Mouse (Mus musculus): ENCODE measurements around the gene Lsm7.
"Not testable (repeated sequence)": the region's sequence is repeated elsewhere in the genome, so short reads cannot be mapped to it uniquely, and the experiment has no call there.

Gene Lsm7

DNA sequence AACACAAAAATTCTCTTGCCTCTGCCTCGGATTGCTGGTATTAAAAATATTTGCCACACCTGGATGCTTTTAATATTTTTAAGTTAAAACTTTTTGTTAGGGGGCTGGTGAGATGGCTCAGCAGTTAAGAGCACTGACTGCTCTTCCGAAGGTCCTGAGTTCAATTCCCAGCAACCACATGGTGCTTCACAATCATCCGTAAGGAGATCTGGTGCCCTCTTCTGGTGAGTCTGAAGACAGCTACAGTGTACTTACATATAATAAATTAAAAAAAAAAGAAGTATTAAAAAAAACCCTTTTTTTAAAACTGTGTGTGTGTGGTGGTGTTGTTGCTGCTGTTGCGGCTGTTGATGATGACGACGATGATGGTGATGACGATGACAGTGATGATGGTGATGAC is 37.1 kb downstream of the Lsm7 start:
- not testable (repeated sequence) for ATAC-seq (ENCODE audit: insufficient number of reproducible peaks, low FRiP score, low TSS enrichment)

DNA sequence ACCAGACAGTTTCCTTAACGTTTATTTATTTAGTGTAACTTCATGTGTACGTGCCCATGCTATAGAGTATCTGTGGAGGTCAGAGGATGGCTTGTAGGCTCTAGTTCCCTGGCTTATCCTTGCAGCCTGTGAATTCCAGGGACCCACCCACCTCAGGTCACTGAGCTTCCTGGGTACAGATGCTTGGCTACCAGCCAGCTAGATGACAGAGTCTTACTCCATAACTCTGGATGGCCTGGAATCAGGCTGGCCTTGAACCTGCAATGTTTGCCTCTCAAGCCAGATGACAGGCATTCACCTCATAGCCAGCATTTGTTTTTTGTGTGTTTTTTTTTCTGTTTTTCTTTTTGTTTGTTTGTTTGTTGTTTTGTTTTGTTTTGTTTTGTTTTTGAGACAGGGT is 37.8 kb downstream of the Lsm7 start:
- no peak for ATAC-seq (ENCODE audit: insufficient number of reproducible peaks, low FRiP score, low TSS enrichment)

DNA sequence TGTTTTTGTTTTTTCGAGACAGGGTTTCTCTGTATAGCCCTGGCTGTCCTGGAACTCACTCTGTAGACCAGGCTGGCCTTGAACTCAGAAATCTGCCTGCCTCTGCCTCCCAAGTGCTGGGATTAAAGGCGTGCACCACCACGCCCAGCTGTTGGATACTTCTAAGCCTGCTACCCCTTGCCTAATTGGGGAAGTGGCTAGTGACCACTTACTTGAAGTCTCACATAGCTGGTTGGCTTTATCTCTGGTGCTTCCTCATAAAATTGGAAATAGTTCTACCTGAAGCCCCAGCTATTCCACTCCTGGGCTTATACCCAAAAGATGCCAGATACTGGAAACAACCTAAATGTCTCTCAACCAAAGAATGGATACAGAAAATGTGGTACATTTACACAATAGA is 38.7 kb downstream of the Lsm7 start:
- not testable (repeated sequence) for ATAC-seq (ENCODE audit: insufficient number of reproducible peaks, low FRiP score, low TSS enrichment)

DNA sequence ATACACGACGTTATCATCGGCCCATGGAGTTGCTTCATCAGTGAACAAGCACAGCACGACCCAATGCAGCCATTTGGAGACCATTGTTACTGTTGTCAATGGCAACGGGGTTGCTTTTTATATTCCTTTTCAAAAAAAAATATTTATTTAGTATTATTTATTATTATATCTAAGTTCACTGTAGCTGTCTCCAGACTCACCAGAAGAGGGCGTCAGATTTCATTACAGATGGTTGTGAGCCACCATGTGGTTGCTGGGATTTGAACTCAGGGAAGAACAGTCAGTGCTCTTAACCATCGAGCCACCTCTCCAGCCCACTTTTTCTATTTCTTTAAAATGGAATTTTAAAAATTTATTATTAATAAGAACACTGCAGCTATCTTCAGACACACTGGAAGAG is 40.2 kb downstream of the Lsm7 start:
- ATAC-seq (ENCODE audit: insufficient number of reproducible peaks, low FRiP score, low TSS enrichment), result no peak

DNA sequence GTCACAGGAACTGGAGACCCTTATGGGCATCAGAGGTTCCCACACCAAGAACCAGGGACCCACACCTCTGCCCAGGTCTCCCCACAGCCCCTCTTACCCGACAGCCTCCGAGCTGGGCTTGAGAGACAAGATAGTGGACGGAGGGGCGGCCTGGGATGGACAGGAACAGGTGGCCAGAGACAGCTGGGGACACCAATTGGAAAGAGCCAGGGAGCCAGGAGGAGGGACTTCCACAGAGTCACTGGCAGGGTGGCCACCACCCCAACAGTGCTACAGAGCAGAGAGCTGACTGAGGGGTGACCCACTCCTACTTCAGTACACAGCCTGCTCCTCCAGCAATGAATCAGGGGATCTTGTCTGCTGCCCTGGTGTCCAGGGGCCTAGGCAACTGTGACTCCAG is 41.6 kb downstream of the Lsm7 start, which contains the start of gene Jsrp1:
Gene Jsrp1 (minus strand): TSS at position 133 of the 400 bp plus-strand sequence.
- no peak for ATAC-seq (ENCODE audit: insufficient number of reproducible peaks, low FRiP score, low TSS enrichment)

DNA sequence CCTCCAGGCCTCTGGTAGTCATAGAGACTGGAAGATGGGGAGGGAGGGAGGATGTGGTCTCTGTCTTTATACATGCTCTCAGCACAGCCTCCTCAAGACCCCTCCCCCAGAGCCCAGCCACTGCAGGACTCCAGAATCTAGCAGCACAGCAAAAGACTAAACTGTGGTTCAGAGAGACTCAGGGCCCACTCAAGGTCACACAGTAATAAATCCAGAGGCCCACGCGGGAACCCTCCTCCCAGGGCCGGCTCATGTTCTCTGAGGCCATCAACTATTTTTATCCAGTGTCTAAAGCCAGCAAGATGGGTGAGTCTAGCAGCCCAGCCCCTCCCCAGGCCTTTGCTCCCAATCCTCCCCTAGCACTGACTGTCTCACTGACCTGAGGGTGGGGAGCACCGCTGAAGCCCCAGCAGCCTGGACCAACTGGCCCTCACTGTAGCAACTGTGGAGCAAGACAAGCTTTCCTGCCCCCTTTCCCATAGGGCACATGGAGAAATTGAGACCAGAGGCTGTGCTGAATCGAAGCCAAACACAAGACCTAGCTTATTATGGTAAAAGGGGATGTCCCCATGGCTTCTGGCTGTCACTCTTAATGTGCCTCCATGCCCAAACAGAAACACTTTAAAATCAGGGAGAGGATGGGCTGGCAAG is 42.5 kb downstream of the Lsm7 start:
- no peak for ATAC-seq (ENCODE audit: insufficient number of reproducible peaks, low FRiP score, low TSS enrichment)

DNA sequence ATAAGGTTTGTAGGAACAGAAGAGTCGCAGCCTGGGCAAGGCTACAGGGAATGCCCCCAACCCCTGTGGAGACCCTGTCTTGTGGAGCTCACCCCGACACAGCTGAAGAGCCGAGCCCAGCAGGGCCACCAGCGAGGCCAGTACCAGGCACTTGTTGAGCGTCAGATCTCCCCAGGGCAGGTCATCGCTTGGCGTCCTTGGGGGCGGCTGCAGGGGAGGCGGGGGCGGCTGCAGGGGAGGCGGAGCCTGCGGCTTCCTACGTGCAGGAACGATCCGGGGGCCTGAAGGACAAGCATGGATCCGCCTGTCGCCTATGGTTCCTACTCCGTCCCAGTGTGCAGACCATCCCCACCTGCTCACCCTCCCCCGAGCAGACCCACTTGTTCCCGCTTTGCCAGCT is 44.9 kb downstream of the Lsm7 start:
- no peak for ATAC-seq (ENCODE audit: insufficient number of reproducible peaks, low FRiP score, low TSS enrichment)

DNA sequence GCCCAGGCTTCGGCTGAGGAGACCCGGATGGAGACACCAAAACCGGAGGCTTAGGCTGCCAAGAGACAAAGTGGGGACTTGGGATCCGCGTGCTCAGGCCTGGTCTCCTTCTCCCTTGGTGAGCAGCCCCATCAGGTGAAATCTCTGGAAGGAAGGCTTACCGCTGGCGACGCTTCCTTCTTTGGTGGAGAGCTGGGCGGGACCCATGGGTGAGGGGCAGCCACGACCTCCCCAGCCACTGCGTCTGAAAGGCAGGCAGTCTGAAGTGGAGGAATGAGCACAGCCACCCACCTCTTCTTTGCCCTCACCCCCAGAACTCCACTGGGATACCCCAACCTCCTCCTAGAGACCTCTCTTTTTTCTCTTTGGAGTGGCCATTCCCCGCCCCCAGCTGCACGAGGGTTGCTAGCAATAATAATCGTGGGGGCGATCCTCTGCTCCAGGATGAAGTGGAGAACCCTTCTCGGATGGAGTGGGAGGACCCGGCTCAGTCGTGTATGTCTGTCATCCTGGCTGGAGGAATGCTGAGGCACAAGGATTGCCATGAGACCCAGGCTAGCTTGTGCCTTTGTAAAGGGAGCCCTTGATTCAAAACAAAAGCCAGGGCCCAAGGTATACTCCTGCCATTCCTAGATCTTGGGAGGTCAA is 45.9 kb downstream of the Lsm7 start:
- no peak for ATAC-seq (ENCODE audit: insufficient number of reproducible peaks, low FRiP score, low TSS enrichment)

DNA sequence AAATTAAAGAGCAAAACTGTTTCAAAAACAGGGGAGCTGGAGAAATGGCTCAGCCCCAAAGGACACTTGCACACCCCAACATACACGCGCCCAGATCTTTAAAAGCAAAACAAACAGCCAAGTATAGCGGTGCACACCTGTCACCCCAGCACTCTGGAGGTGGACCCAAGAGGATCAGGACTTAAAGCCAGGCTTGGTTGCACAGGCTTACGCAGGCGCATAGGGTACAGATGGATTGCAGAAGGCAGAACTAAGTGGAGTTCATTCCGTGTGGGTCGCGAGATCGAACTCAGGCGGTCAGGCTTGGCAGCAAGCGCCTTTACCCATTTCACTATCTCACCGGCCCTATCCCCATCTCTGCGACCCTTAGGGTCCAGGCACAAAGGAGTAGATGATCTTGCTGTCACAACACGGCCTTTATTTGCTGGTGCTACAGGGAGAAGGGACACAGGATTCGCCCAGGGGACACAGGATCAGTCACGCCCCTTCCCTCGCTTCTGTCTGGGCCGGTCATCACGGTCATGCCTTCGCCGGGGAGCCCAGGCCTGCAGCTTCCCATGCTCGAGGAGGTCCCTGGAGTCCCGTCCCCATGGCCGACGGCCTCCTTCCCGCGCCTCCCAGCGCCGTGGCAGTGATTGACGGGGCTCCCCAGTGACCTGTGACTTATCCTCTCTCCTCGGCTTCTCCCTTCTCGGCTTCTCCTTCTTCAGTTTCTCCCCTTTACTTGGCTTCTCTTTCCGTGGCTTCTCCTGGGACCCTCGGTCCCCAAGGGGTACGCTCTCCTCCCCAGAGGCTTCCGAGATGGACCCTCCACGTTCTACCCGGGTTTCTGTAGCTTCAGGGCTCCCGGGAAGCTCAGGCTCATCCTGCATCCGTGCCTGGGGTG is 46.7 kb downstream of the Lsm7 start:
- ATAC-seq (ENCODE audit: insufficient number of reproducible peaks, low FRiP score, low TSS enrichment), result no peak

DNA sequence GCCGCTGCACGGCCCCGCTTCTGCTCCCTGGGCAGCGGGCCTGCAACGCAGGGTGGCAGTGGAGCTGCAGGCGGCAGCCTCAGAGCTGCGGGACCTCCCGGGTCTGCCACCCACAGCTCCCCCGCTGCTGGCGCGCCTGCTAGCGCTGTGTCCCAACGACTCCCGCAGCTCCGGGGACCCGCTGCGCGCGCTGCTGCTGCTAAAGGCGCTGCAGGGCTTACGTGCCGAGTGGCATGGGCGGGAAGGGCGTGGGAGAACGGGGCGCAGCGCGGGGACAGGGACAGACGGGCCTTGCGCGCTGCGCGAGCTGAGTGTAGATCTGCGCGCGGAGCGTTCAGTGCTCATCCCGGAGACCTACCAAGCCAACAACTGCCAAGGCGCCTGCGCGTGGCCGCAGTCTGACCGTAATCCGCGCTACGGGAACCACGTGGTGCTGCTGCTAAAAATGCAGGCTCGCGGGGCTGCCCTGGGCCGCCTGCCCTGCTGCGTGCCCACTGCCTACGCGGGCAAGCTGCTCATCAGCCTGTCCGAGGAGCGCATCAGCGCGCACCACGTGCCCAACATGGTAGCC is 47.9 kb downstream of the Lsm7 start:
- ATAC-seq (ENCODE audit: insufficient number of reproducible peaks, low FRiP score, low TSS enrichment), result peak; percentile 71; the same call in 1 of the 2 replicates

DNA sequence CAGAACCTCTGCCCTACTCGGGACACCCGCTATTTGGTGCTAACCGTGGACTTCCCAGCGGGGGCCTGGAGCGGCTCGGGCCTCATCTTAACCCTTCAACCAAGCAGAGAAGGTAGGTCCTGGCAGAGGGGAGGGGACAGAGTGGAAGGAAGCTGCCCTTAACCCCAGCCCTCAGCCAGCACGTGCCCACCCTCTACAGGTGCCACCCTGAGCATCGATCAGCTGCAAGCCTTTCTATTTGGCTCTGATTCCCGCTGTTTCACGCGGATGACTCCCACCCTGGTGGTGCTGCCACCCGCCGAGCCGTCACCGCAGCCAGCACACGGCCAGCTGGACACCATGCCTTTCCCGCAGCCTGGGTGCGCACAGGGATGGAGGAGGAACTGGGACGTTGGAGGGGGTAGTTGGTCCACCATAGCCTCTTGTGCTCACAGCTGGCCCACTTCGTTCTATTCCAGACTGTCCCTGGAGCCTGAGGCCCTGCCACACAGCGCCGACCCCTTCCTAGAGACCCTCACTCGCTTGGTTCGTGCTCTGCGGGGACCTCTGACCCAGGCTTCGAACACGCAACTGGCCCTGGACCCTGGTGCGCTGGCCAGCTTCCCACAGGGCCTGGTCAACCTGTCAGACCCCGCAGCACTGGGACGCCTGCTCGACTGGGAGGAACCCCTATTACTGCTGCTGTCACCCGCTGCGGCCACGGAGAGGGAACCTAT is 48.5 kb downstream of the Lsm7 start:
- ATAC-seq (ENCODE audit: insufficient number of reproducible peaks, low FRiP score, low TSS enrichment), result no peak

DNA sequence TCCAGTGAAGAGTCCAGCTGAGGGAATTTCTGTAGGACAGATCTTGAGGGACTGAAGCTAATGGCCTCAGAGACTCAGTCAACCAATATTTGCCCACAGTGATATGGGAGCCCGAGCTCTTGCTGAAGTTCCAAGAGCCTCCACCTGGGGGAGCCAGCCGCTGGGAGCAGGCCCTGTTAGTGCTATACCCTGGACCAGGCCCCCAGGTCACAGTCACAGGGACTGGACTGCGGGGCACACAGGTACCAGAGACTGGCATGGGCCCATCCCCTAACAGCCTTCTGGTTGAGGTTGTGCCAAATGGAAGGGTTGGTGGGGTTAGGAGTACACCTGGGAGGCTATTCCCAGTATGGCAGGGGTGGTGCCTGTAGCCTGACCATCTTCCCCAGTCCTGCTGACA is 49.1 kb downstream of the Lsm7 start:
- ATAC-seq (ENCODE audit: insufficient number of reproducible peaks, low FRiP score, low TSS enrichment), result 0 out of 2 replicates have a peak, but pooled peaks have one; percentile 12

DNA sequence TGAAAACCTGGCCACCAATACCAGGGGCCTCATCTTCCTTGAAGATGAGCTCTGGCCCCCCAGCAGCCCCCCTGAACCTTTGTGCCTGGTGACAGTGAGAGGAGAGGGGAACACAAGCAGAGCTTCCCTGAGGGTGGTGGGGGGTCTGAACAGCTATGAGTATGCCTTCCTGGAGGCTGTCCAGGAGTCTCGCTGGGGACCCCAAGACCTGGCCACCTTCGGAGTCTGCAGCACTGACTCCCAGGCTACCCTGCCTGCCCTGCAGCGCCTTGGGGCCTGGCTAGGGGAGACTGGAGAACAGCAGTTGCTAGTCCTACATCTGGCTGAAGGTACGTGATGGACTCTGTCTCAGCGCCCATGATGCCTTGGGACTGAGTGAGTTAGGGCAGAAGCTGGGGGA is 49.7 kb downstream of the Lsm7 start:
- ATAC-seq (ENCODE audit: insufficient number of reproducible peaks, low FRiP score, low TSS enrichment), result no peak

DNA sequence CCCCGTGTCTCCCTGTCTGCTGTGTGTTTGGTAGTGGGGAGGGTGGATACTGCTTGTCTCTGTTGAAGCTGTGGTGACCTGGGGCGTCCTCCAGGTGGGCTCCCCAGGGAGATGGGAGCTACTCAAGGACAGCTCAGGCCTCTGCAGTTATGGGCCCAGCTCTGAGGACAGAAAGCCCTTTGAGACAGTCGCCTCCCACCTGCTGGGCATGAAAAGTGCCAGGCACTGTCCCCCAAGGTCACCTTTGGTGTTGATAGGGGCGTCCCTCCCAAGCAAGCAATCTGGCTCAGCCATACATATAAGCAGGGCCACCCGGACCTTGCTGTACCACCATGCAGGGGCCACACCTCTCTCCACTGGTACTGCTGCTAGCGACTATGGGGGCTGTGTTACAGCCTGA is 50.1 kb downstream of the Lsm7 start, which contains the start of gene Amh:
Gene Amh (plus strand): TSS at position 328 of the 400 bp plus-strand sequence.
- no peak for ATAC-seq (ENCODE audit: insufficient number of reproducible peaks, low FRiP score, low TSS enrichment)

DNA sequence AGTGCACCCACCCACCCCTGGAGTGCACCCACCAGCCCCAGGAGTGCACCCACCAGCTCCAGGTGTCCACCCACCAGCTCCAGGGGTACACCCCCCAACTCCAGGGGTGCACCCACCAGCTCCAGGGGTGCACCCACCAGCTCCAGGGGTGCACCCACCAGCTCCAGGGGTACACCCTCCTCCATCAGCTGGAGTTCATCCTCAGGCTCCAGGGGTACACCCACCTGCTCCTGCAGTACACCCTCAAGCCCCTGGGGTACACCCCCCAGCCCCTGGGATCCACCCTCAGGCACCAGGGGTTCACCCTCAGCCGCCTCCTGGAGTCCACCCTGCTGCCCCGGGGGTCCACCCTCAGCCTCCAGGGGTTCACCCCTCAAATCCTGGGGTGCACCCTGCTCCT is 50.7 kb downstream of the Lsm7 start:
- ATAC-seq (ENCODE audit: insufficient number of reproducible peaks, low FRiP score, low TSS enrichment), result no peak

DNA sequence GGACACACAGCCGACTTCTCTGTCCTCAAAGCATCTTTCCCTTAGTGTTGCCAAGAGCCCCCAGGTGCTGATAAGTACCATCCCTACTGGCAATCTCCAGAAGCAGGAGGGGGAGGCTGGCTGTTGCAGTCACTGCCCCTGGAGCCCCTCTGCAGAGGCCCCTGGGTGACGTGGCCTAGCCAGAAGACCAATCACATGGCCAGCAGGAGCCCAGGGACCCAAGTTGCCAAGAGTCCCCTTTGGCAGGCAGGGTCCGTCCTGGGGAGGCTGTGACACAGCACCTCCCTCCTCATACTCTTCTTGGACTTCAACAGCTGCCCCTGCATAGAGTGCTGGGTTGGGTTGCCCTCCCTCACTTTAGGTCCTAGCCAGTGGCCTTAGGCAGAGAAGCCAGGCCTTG is 52.0 kb downstream of the Lsm7 start:
- ATAC-seq (ENCODE audit: insufficient number of reproducible peaks, low FRiP score, low TSS enrichment), result no peak

All from cerebellum, adult (tissue).